Mouse (Mus musculus): Measurements from ENCODE around the gene Gm16253.

DNA sequence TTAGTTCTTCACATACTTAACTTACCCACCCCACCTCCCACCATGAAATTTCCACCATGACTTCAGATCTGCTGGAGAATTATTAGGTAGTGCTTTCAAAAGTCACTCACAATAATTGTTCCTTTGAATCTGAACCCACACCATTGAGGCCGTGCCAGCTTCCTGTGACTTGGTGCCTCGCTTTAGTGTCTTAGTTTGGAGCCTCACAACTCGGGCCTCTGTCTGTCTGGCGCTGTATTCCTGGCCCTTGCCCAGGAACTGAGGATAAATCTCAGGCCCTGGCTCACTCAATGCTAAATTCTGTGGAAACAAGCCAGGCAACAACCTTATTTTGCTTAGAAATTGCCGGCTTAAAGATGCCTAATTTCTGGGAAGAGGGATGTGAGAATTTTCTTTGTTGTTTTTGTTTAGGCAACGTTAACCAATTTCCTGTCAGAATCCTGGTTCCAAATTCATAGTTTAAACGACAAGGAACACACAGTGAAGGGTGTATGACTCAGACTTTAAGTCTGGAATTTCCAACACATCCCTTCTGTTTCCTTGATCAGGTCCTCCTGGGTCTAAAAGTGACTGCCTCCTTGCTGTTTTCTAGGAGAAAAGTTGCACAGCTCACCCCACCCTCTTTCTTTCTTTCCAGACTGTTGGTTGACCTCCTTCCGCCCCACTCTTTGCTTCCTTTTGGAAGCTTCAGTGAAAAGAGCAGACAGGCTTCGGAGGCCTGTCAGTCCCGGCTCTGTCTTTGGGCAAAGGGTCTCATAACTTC lies 25.3 kb downstream of the Gm16253 start:
- TF ChIP-seq POLR2A (IDR thresholded peaks at IDR 0.05; ENCODE audit: borderline replicate concordance, extremely low read depth, insufficient read depth, insufficient read length, poor library complexity, severe bottlenecking): no peak
- no peak for TF ChIP-seq CTCF (IDR thresholded peaks at IDR 0.05; ENCODE audit: borderline replicate concordance, extremely low read depth, insufficient read depth, insufficient read length)

Data from brain, embryonic 14.5 days (tissue).